Mouse (Mus musculus): ENCODE results near the gene C130073F10Rik. TPM values are rescaled to one million over a fixed set of nuclear protein-coding genes. Genes with fewer than 3 reads are reported as not detected.

Gene C130073F10Rik
- polyA plus RNA-seq (2012; rRNA removed; ENCODE audit: low replicate concordance) = not detected in 2 replicates

GRCm38 (mm10) chr4:101893656-101894420 lies at the start of gene C130073F10Rik:
C130073F10Rik (minus strand) TSS chr4:101893789.

DNA sequence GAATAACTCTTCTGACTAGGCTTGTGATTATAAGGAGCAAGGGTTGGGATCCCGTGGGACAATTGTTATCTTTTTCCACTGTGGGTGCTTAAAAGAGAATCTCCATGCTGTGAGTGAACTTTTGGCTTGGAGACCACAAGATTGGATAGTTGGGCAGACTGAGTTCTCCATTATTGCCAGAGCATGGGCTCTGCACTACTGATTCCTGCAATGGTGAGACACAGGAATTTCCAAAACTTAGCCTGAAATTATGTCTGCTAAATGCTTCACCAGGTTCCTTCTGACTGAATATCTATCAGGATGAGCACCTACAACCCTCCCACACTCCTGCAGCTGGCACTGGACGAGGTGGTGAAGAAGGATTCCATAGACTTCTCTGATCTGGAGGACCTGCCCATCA lies 46.5 kb upstream of the C130073F10Rik start, which contains the start of gene Gm12794:
Gene Gm12794 (plus strand): TSS at position 301 of the 400 bp plus-strand sequence.

GRCm38 (mm10) chr4:101908821-101909220 lies 15.2 kb upstream of the C130073F10Rik start, which contains the start of gene Gm12800:
Gm12800 (plus strand) TSS chr4:101909121.

GRCm38 (mm10) chr4:101843923-101844322 lies 49.7 kb downstream of the C130073F10Rik start, which contains the start of gene B020004J07Rik:
B020004J07Rik (minus strand) TSS chr4:101844023.

Other genes with a start within 250 kb of the C130073F10Rik start
- 39.4 and 67.6 TPM in 2 replicates for gene Leprot, start 246.1 kb downstream of the C130073F10Rik start, polyA plus RNA-seq (2012; rRNA removed; ENCODE audit: low replicate concordance)
- gene Lepr, start 176.4 kb downstream of the C130073F10Rik start, polyA plus RNA-seq (2012; rRNA removed; ENCODE audit: low replicate concordance) = 1.3 and 4.0 TPM in 2 replicates
- gene B020004J07Rik, start 49.8 kb downstream of the C130073F10Rik start, polyA plus RNA-seq (2012; rRNA removed; ENCODE audit: low replicate concordance) = not detected in 2 replicates
- not detected in 2 replicates for gene Gm12800, start 15.3 kb upstream of the C130073F10Rik start, polyA plus RNA-seq (2012; rRNA removed; ENCODE audit: low replicate concordance)
- not detected in 2 replicates for gene Gm12794, start 46.6 kb upstream of the C130073F10Rik start, polyA plus RNA-seq (2012; rRNA removed; ENCODE audit: low replicate concordance)
- gene Gm12790, start 87.3 kb upstream of the C130073F10Rik start, polyA plus RNA-seq (2012; rRNA removed; ENCODE audit: low replicate concordance) = not detected in 2 replicates
- gene Gm12789, start 92.8 kb upstream of the C130073F10Rik start, polyA plus RNA-seq (2012; rRNA removed; ENCODE audit: low replicate concordance) = not detected in 2 replicates
- 9.6 and 22.1 TPM in 2 replicates for gene Pde4b, start 193.8 kb upstream of the C130073F10Rik start, polyA plus RNA-seq (2012; rRNA removed; ENCODE audit: low replicate concordance)

Data from mammary gland, adult 2 months (tissue).